Mouse (Mus musculus): ENCODE data around the gene Mrtfa.

DNA sequence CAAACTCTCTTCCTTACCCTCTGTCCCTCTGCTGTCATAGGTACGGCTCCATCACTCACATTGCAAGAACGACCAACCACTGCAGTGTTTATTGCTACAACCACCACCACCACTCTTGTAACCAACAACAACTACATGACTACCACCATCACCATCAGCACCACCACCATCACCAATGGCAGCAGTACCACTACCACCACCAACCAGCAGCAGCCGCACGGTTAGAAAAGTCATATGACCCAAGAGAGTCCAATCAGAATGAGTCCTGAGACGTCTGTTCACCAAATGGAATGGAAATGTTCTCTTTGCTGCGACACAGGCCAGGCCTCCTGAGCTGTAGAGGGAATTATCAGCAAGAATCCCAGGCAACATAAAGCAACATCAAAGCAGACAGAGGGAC is 4.2 kb upstream of the Mrtfa start:
- no peak for TF ChIP-seq CTCF (IDR thresholded peaks at IDR 0.05)
- no peak for TF ChIP-seq EP300 (IDR thresholded peaks at IDR 0.05)

All from lung, postnatal 0 days (tissue).